Mouse (Mus musculus) ES-E14 (cell line): ENCODE measurements around the gene Atp13a1. TPM values are rescaled to one million over a fixed set of nuclear protein-coding genes. Genes with fewer than 3 reads are reported as not detected.

Experiments
- DNase-seq: peaks from one replicate; pipeline ENCODE4 v3.0.0-alpha.2; 2013; ENCODE audit warnings: low read depth, low spot score
- H3K27ac ChIP-seq: 2 replicates; pipeline ENCODE4 v1.5.1; 2012; ENCODE audit warnings: low read depth, mild to moderate bottlenecking, low read length, moderate library complexity, mixed read lengths; ENCODE audit not compliant: poor library complexity, insufficient read depth, severe bottlenecking
- H3K36me3 ChIP-seq: 2 replicates; pipeline ENCODE4 v1.6.1; 2012; ENCODE audit warnings: mild to moderate bottlenecking, low read length, moderate library complexity, mixed read lengths; ENCODE audit not compliant: control insufficient read depth, poor library complexity, insufficient read depth, severe bottlenecking
- H3K4me1 ChIP-seq, 2 experiments: fragments of 150-350 bp in 1 of 2; sonication (generic) in 1 of 2; 2 replicates each; pipeline ENCODE4 v1.6.1; 2012; ENCODE audit warnings: low read length in 2 of 2, mild to moderate bottlenecking in 1 of 2, mixed read lengths in 1 of 2; ENCODE audit not compliant: control insufficient read depth in 2 of 2, insufficient read depth in 2 of 2, poor library complexity in 1 of 2
- H3K4me3 ChIP-seq, 2 experiments: fragments of 150-350 bp in 1 of 2; sonication (generic) in 1 of 2; 2 replicates each; pipeline ENCODE4 v1.5.1; 2012; ENCODE audit warnings: low read length in 2 of 2, low read depth in 1 of 2, mild to moderate bottlenecking in 1 of 2, mixed read lengths in 1 of 2; ENCODE audit not compliant: insufficient read depth in 1 of 2, poor library complexity in 1 of 2, severe bottlenecking in 1 of 2
- H3K9ac ChIP-seq: 2 replicates; pipeline ENCODE4 v1.6.1; 2012; ENCODE audit warnings: low read depth, mild to moderate bottlenecking, low read length, mixed read lengths; ENCODE audit not compliant: poor library complexity, insufficient read depth, severe bottlenecking
- H3K9me3 ChIP-seq: fragments of 150-350 bp; sonication (generic); 2 replicates; pipeline ENCODE4 v1.6.1; 2012; ENCODE audit warnings: low read depth, mild to moderate bottlenecking, low read length; ENCODE audit not compliant: control insufficient read depth, insufficient read depth
- CHD2 ChIP-seq: IDR thresholded peaks from 2 replicates; pipeline ENCODE4 v1.6.1; 2014; ENCODE audit warnings: mild to moderate bottlenecking, low read depth, low read length, inconsistent platforms
- HCFC1 ChIP-seq: IDR thresholded peaks from 2 replicates; pipeline ENCODE4 v1.6.1; 2012; ENCODE audit warnings: low read length, inconsistent platforms, borderline replicate concordance; ENCODE audit not compliant: insufficient read depth
- MAFK ChIP-seq: IDR thresholded peaks from 2 replicates; pipeline ENCODE4 v1.6.1; 2014; ENCODE audit warnings: mild to moderate bottlenecking, low read depth, low read length, inconsistent platforms; ENCODE audit not compliant: insufficient read depth
- ZC3H11A ChIP-seq: IDR thresholded peaks from 2 replicates; pipeline ENCODE4 v1.6.1; 2012; ENCODE audit warnings: low read depth, mild to moderate bottlenecking, inconsistent platforms, low read length, borderline replicate concordance
- ZNF384 ChIP-seq: IDR thresholded peaks from 2 replicates; pipeline ENCODE4 v1.6.1; 2012; ENCODE audit warnings: low read depth, low read length, inconsistent platforms
- in situ Hi-C, 2 experiments: fragments of 600-800 bp; cut with MboI; formaldehyde crosslinking; loops; one replicate each; pipeline ENCODE4 v1.15.1; 2025; ENCODE audit warnings: low sequenced_read_pairs in 2 of 2, inconsistent platforms in 1 of 2; ENCODE audit not compliant: unreplicated experiment in 2 of 2
- total RNA-seq: library from RNA; depleted of rRNA; stranded (reverse); fragments of 300-350 nt; gene quantifications from 2 replicates; pipeline ENCODE4 v1.2.3, GENCODE M21; 2012; rRNA removed

Gene Atp13a1
- total RNA-seq: 123 and 193 TPM in 2 replicates

GRCm38 (mm10) chr8:69790773-69791367 is at the start of gene Atp13a1, which contains the start of gene Zfp866:
Gene Atp13a1 (plus strand): TSS chr8:69791163.
Gene Zfp866 (minus strand): TSS chr8:69791178.
- Histone ChIP-seq H3K4me1 (peaks cover 4% of the 10 kb centered on the region in 2 experiments; a peak in 1 of 4 replicates), H3K36me3 (peaks cover 26% of the 10 kb centered on the region), H3K9me3 (no peaks in the 10 kb centered on the region), H3K27ac (peak within 1 kb of the TSS; percentile 82), H3K9ac (peak within 1 kb of the TSS; percentile 97), H3K4me3 (peak within 1 kb of the TSS; percentile 93 to 94)
- peak; percentile 83 for DNase-seq
- in situ Hi-C loops: no loop called here
- TF ChIP-seq ZNF384 (no peak), HCFC1 (peak; percentile 71; the same call in 1 of the 2 replicates), MAFK (no peak)

- in situ Hi-C loops: no loop called here
- H3K4me3 ChIP-seq: no peak overlapping the region
- no peak for TF ChIP-seq MAFK
- no peak for TF ChIP-seq CHD2
- no peak for TF ChIP-seq ZNF384
- no peak for TF ChIP-seq ZC3H11A
- no peak for TF ChIP-seq HCFC1
- no peaks in the 10 kb centered on the region for H3K36me3 ChIP-seq
- no peak for DNase-seq
- no peaks in the 10 kb centered on the region for H3K4me1 ChIP-seq
- no peaks in the 10 kb centered on the region for H3K9me3 ChIP-seq
- H3K27ac ChIP-seq: no peak overlapping the region
- H3K9ac ChIP-seq: no peak overlapping the region
Measured at GRCm38 (mm10) chr8:69741231-69741630, 49.7 kb upstream of the Atp13a1 start.

GRCm38 (mm10) chr8:69749544-69750454 is 41.2 kb upstream of the Atp13a1 start, which contains the start of gene Zfp963:
Gene Zfp963 (minus strand): TSS chr8:69749970.
- peak within 1 kb of the TSS; percentile 89 to 99 for H3K4me3 ChIP-seq
- peak within 1 kb of the TSS; percentile 75; the same call in 1 of the 2 replicates for H3K27ac ChIP-seq
- H3K4me1 ChIP-seq: peaks cover 4 to 5% of the 10 kb centered on the region in 2 experiments; a peak in 2 of 4 replicates
- H3K36me3 ChIP-seq: no peaks in the 10 kb centered on the region
- H3K9ac ChIP-seq: peak within 1 kb of the TSS; percentile 90
- no peaks in the 10 kb centered on the region for H3K9me3 ChIP-seq
- TF ChIP-seq CHD2: no peak
- TF ChIP-seq MAFK: peak; percentile 94
- TF ChIP-seq HCFC1: peak; percentile 54; the same call in 1 of the 2 replicates
- no peak for TF ChIP-seq ZC3H11A
- TF ChIP-seq ZNF384: no peak
- DNase-seq: peak; percentile 90
- in situ Hi-C loops: no loop called here

GRCm38 (mm10) chr8:69752437-69752836 is 38.5 kb upstream of the Atp13a1 start:
- in situ Hi-C loops: no loop called here
- H3K9ac ChIP-seq: no peak overlapping the region
- H3K27ac ChIP-seq: no peak overlapping the region
- no peaks in the 10 kb centered on the region for H3K9me3 ChIP-seq
- peaks cover 4 to 5% of the 10 kb centered on the region in 2 experiments; a peak in 2 of 4 replicates for H3K4me1 ChIP-seq
- no peak overlapping the region for H3K4me3 ChIP-seq
- no peak for DNase-seq
- 0 out of 2 replicates have a peak, but pooled peaks cover 2% of the 10 kb centered on the region for H3K36me3 ChIP-seq
- TF ChIP-seq CHD2 (no peak), ZNF384 (no peak), ZC3H11A (no peak), HCFC1 (no peak), MAFK (no peak)
